Mouse (Mus musculus) ES-E14 (cell line): ENCODE data around the gene Bri3.

ENCODE experiments used
- ZC3H11A ChIP-seq: IDR thresholded peaks from 2 replicates; pipeline ENCODE4 v1.6.1; 2012; ENCODE audit warnings: low read depth, mild to moderate bottlenecking, inconsistent platforms, low read length, borderline replicate concordance
- ZNF384 ChIP-seq: IDR thresholded peaks from 2 replicates; pipeline ENCODE4 v1.6.1; 2012; ENCODE audit warnings: low read depth, low read length, inconsistent platforms

DNA sequence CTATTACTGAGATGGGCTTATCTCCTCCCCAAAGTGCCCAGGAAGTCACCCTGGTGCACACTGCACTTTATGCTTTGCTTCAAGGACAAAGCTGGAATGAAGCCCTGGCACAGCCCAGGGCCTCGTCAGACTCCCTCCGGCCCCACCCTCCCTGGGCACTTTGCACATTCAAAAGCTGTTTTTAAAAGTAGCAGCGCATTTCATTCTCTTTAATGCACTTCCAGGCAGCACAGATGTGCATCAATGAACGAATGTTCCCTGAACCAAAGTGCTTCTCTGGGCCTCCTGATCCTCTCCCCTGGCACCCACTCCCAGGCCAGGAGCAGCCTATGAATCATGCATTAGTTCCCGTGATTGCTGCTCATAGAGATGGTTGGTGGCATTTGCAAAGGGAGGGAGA is 167.5 kb downstream of the Bri3 start:
- no peak for TF ChIP-seq ZNF384
- TF ChIP-seq ZC3H11A, result no peak
